8 mouse cellular contexts compared by ENCODE assay signal in genomic region chr4:115839956-115840355, GRCm38 (mm10). TPM values are rescaled to one million over a fixed set of nuclear protein-coding genes. Genes with fewer than 3 reads are reported as not detected.
A peak's percentile ranks its signal among the peaks of the same experiment; 100 is the strongest.
DNase-seq lines count a peak whose midpoint lies in the region; ATAC-seq and TF ChIP-seq lines count a peak whose summit lies in the region.

No protein-coding gene starts in this region.

- peaks cover 2% of the 10 kb centered on the region; the same call in 1 of the 2 replicates for H3K4me1 ChIP-seq in forebrain, embryonic 11.5 days (replicated peaks; ENCODE audit: control insufficient read depth, insufficient read depth, low read length)
- peaks cover 9% of the 10 kb centered on the region for H3K4me1 ChIP-seq in midbrain, embryonic 15.5 days

- no peaks in the 10 kb centered on the region for H3K27me3 ChIP-seq in forebrain, embryonic 11.5 days (ENCODE audit: control insufficient read depth, insufficient read depth, low read length)
- H3K27me3 ChIP-seq in midbrain, embryonic 15.5 days (replicated peaks) = no peaks in the 10 kb centered on the region

- no peak for ATAC-seq in forebrain, embryonic 11.5 days (replicated peaks; ENCODE audit: low FRiP score)
- no peak for ATAC-seq in midbrain, embryonic 15.5 days (replicated peaks)
- no peak for ATAC-seq in erythroid progenitor cell, adult 5-6 weeks (replicated peaks; ENCODE audit: low FRiP score, poor library complexity, severe bottlenecking)

- H3K36me3 ChIP-seq in forebrain, embryonic 11.5 days (ENCODE audit: control insufficient read depth, insufficient read depth, low read length) = no peaks in the 10 kb centered on the region
- H3K36me3 ChIP-seq in midbrain, embryonic 15.5 days (replicated peaks) = no peaks in the 10 kb centered on the region

- no peak overlapping the region for H3K9ac ChIP-seq in forebrain, embryonic 11.5 days (ENCODE audit: low read length)
- no peak overlapping the region for H3K9ac ChIP-seq in midbrain, embryonic 15.5 days

- H3K27ac ChIP-seq in left cerebral cortex, adult 2 months = no peak overlapping the region; the same call in 1 of the 2 replicates
- no peak overlapping the region for H3K27ac ChIP-seq in forebrain, embryonic 11.5 days (ENCODE audit: low read depth, low read length)
- no peak overlapping the region for H3K27ac ChIP-seq in midbrain, embryonic 15.5 days

- no peak for TF ChIP-seq CTCF in left cerebral cortex, adult 2 months (IDR thresholded peaks at IDR 0.05)

- H3K9me3 ChIP-seq in forebrain, embryonic 11.5 days (ENCODE audit: control insufficient read depth, low read length) = no peaks in the 10 kb centered on the region
- H3K9me3 ChIP-seq in midbrain, embryonic 15.5 days = no peaks in the 10 kb centered on the region

- intact Hi-C loops in left cerebral cortex, adult 2 months (cut with DNase I) = loop anchor here (2.0 kb wide), 1 partner anchor 55 kb away; the partner anchor contains the start of gene Atpaf1

- WGBS in forebrain, embryonic 11.5 days = 64% methylated on average over 4 of the region's 4 CpGs
- WGBS in midbrain, embryonic 15.5 days = 60% methylated on average over 4 of the region's 4 CpGs

- H3K4me2 ChIP-seq in forebrain, embryonic 11.5 days (ENCODE audit: low read depth, low read length, severe bottlenecking) = peak overlapping the region; percentile 67; the same call in 1 of the 2 replicates
- peak overlapping the region; percentile 66; the same call in 1 of the 2 replicates for H3K4me2 ChIP-seq in midbrain, embryonic 15.5 days

- peak overlapping the region; percentile 71 for H3K4me3 ChIP-seq in left cerebral cortex, adult 2 months
- H3K4me3 ChIP-seq in forebrain, embryonic 11.5 days (ENCODE audit: low read depth, low read length) = no peak overlapping the region
- H3K4me3 ChIP-seq in midbrain, embryonic 15.5 days = peak overlapping the region; percentile 67

- DNase-seq in left cerebral cortex, adult 2 months (ENCODE audit: extremely low spot score in 1 of 2, low spot score in 2 of 2) = no peak
- no peak for DNase-seq in left cerebral cortex, adult 9 months (ENCODE audit: low spot score in 2 of 2)
- DNase-seq in forebrain, embryonic 11.5 days (ENCODE audit: low spot score) = no peak
- peak; percentile 22 for DNase-seq in kidney, postnatal 14 days
- DNase-seq in urinary bladder, postnatal 36 days (ENCODE audit: low spot score in 2 of 2) = no peak
- no peak for DNase-seq in retina, embryonic 14.5 days (ENCODE audit: low spot score)

RNA-seq across cellular contexts. Expression of gene Mknk1, which starts 1.0 kb away (rescaled TPM):
- total RNA-seq in left cerebral cortex, adult 2 months (2021) = 10 to 100 TPM; 37.6 to 38.7 TPM
- 21.9 and 25.8 TPM in 2 replicates for polyA plus RNA-seq in forebrain, embryonic 11.5 days (2014; fragmentation: Nextera tagmentation; extraction: Ambion mirVana)
- 25.9 and 27.5 TPM in 2 replicates for polyA plus RNA-seq in midbrain, embryonic 15.5 days (2015; fragmentation: Nextera tagmentation; extraction: Ambion mirVana)
- 82.9 and 104 TPM in 2 replicates for total RNA-seq in erythroid progenitor cell, adult 5-6 weeks (2015; ENCODE audit: low replicate concordance)
- total RNA-seq in erythroid progenitor cell, adult 5-6 weeks (2017; ENCODE audit: low replicate concordance) = 116 and 146 TPM in 2 replicates

RNA-seq across cellular contexts. Expression of gene Mob3c, which starts 12.1 kb away (rescaled TPM):
- total RNA-seq in left cerebral cortex, adult 2 months (2021) = 1 to 10 TPM; 4.0 to 4.4 TPM
- polyA plus RNA-seq in forebrain, embryonic 11.5 days (2014; fragmentation: Nextera tagmentation; extraction: Ambion mirVana) = 3.1 and 5.0 TPM in 2 replicates
- polyA plus RNA-seq in midbrain, embryonic 15.5 days (2015; fragmentation: Nextera tagmentation; extraction: Ambion mirVana) = 5.6 and 6.5 TPM in 2 replicates
- 6.7 and 26.3 TPM in 2 replicates for total RNA-seq in erythroid progenitor cell, adult 5-6 weeks (2015; ENCODE audit: low replicate concordance)
- total RNA-seq in erythroid progenitor cell, adult 5-6 weeks (2017; ENCODE audit: low replicate concordance) = 1.4 and 9.2 TPM in 2 replicates

RNA-seq across cellular contexts. Expression of gene Kncn, which starts 44.2 kb away (rescaled TPM):
- under 1 TPM; 0.45 to 0.70 TPM for total RNA-seq in left cerebral cortex, adult 2 months (2021)
- not detected in 2 replicates for polyA plus RNA-seq in forebrain, embryonic 11.5 days (2014; fragmentation: Nextera tagmentation; extraction: Ambion mirVana)
- polyA plus RNA-seq in midbrain, embryonic 15.5 days (2015; fragmentation: Nextera tagmentation; extraction: Ambion mirVana) = 0.17 TPM in 1 of 2 replicates, not detected in the other
- not detected in 2 replicates for total RNA-seq in erythroid progenitor cell, adult 5-6 weeks (2015; ENCODE audit: low replicate concordance)
- not detected in 2 replicates for total RNA-seq in erythroid progenitor cell, adult 5-6 weeks (2017; ENCODE audit: low replicate concordance)

RNA-seq across cellular contexts. Expression of gene 6430628N08Rik, which starts 50.5 kb away (rescaled TPM):
- 1 to 10 TPM in 1 of 2 experiments, under 1 TPM in 1; 0.77 to 1.1 TPM for total RNA-seq in left cerebral cortex, adult 2 months (2021)
- not detected in 2 replicates for polyA plus RNA-seq in forebrain, embryonic 11.5 days (2014; fragmentation: Nextera tagmentation; extraction: Ambion mirVana)
- 0.27 and 0.28 TPM in 2 replicates for polyA plus RNA-seq in midbrain, embryonic 15.5 days (2015; fragmentation: Nextera tagmentation; extraction: Ambion mirVana)
- not detected in 2 replicates for total RNA-seq in erythroid progenitor cell, adult 5-6 weeks (2015; ENCODE audit: low replicate concordance)
- total RNA-seq in erythroid progenitor cell, adult 5-6 weeks (2017; ENCODE audit: low replicate concordance) = not detected in 2 replicates

RNA-seq across cellular contexts. Expression of gene Atpaf1, which starts 55.3 kb away (rescaled TPM):
- total RNA-seq in left cerebral cortex, adult 2 months (2021) = 10 to 100 TPM; 74.6 to 74.8 TPM
- polyA plus RNA-seq in forebrain, embryonic 11.5 days (2014; fragmentation: Nextera tagmentation; extraction: Ambion mirVana) = 48.2 and 49.2 TPM in 2 replicates
- polyA plus RNA-seq in midbrain, embryonic 15.5 days (2015; fragmentation: Nextera tagmentation; extraction: Ambion mirVana) = 35.2 and 42.8 TPM in 2 replicates
- total RNA-seq in erythroid progenitor cell, adult 5-6 weeks (2015; ENCODE audit: low replicate concordance) = 4.2 and 5.8 TPM in 2 replicates
- 8.1 and 14.3 TPM in 2 replicates for total RNA-seq in erythroid progenitor cell, adult 5-6 weeks (2017; ENCODE audit: low replicate concordance)
